Mouse (Mus musculus) stomach, postnatal 0 days (tissue): ENCODE data around the gene Fcer1g.

Experiments
- CTCF ChIP-seq: IDR thresholded peaks from 2 replicates; pipeline ENCODE4 v1.5.1; 2016; ENCODE audit warnings: antibody characterized with exemption, low read depth, mild to moderate bottlenecking, moderate library complexity
- EP300 ChIP-seq: optimal IDR thresholded peaks from 2 replicates; pipeline ENCODE3; 2016; ENCODE audit warnings: antibody characterized with exemption

- TF ChIP-seq CTCF (no peak), EP300 (no peak)
Measured at GRCm38 (mm10) chr1:171250680-171251593, 16.8 kb upstream of the Fcer1g start, which contains the start of gene Ndufs2.
